In the genomic region with DNA sequence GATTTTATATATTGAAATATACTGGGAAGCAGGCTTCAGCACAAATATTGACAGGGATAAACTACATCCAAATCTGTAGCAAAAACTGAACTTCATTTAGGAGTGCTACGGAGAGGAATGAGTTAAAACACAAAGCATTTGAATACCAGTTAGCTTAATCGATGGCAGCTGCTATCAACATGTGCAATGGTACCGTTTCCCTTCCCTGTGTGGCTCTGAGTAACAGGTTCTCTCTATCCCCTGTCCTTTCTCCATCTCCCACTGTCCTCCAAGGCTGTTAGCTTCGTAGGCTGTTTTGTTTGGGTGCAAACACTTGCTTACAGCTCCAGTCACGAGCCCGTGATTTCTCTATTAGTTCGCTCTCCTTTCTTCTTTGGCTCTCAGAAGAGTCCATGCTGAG, we compare ENCODE assay signal across 23 mouse cellular contexts. TPM values are rescaled to one million over a fixed set of nuclear protein-coding genes. Genes with fewer than 3 reads are reported as not detected.
A peak's percentile ranks its signal among the peaks of the same experiment; 100 is the strongest.
DNase-seq lines count a peak whose midpoint lies in the region; ATAC-seq and TF ChIP-seq lines count a peak whose summit lies in the region.
"Had no signal": no experiment of that assay in that cellular context is flagged by ENCODE, and none has a peak within 500 bp of the region (broad histone marks: within the 10 kb centered on the region; RNA-seq: fewer than 3 reads in every experiment).

No protein-coding gene starts in this region.

- no peak for ATAC-seq in hindbrain, embryonic 12.5 days (ENCODE audit: low FRiP score)
- no peak for ATAC-seq in hindbrain, embryonic 14.5 days (ENCODE audit: low FRiP score)
- no peak for ATAC-seq in hindbrain, postnatal 0 days
- ATAC-seq in midbrain, postnatal 0 days (ENCODE audit: low FRiP score) = no peak

- H3K4me1 ChIP-seq in hindbrain, embryonic 12.5 days = peaks cover 32% of the 10 kb centered on the region
- H3K4me1 ChIP-seq in hindbrain, embryonic 14.5 days (replicated peaks; ENCODE audit: control insufficient read depth, insufficient read depth, low read length) = peaks cover 45% of the 10 kb centered on the region
- H3K4me1 ChIP-seq in embryonic facial prominence, embryonic 10.5 days = peaks cover 31% of the 10 kb centered on the region
- H3K4me1 ChIP-seq in hindbrain, postnatal 0 days (ENCODE audit: insufficient read depth, low read length) = peaks cover 33% of the 10 kb centered on the region
- H3K4me1 ChIP-seq in midbrain, postnatal 0 days (ENCODE audit: insufficient read depth, low read length) = peaks cover 13% of the 10 kb centered on the region; the same call in 1 of the 2 replicates
- H3K4me1 ChIP-seq: heart, embryonic 12.5 days; kidney, embryonic 15.5 days had no signal

- TF ChIP-seq CTCF in hindbrain, postnatal 0 days (IDR thresholded peaks at IDR 0.05; ENCODE audit: low read depth) = no peak
- no peak for TF ChIP-seq CTCF in midbrain, postnatal 0 days (IDR thresholded peaks at IDR 0.05)

- H3K9me3 ChIP-seq in hindbrain, embryonic 12.5 days (replicated peaks) = no peaks in the 10 kb centered on the region
- no peaks in the 10 kb centered on the region for H3K9me3 ChIP-seq in hindbrain, embryonic 14.5 days (ENCODE audit: control insufficient read depth, low read length)
- no peaks in the 10 kb centered on the region for H3K9me3 ChIP-seq in embryonic facial prominence, embryonic 10.5 days
- no peaks in the 10 kb centered on the region for H3K9me3 ChIP-seq in hindbrain, postnatal 0 days (ENCODE audit: low read length)
- H3K9me3 ChIP-seq in midbrain, postnatal 0 days (ENCODE audit: low read length) = no peaks in the 10 kb centered on the region
- H3K9me3 ChIP-seq: heart, embryonic 12.5 days; kidney, embryonic 15.5 days had no signal

- H3K9ac ChIP-seq in hindbrain, embryonic 12.5 days = no peak overlapping the region
- no peak overlapping the region for H3K9ac ChIP-seq in hindbrain, embryonic 14.5 days
- H3K9ac ChIP-seq in hindbrain, postnatal 0 days (replicated peaks; ENCODE audit: low read length) = no peak overlapping the region
- H3K9ac ChIP-seq in midbrain, postnatal 0 days (replicated peaks; ENCODE audit: low read length, poor library complexity, severe bottlenecking) = 0 out of 2 replicates have a peak overlapping the region, but pooled peaks have one; percentile 29
- H3K9ac ChIP-seq: heart, embryonic 12.5 days; kidney, embryonic 15.5 days; liver, embryonic 14.5 days had no signal

- no peak for DNase-seq in hindbrain, embryonic 14.5 days (ENCODE audit: low spot score)
- DNase-seq in embryonic facial prominence, embryonic 10.5 days (ENCODE audit: low spot score) = no peak
- DNase-seq in hindbrain, postnatal 0 days (ENCODE audit: low spot score) = no peak
- no peak for DNase-seq in midbrain, postnatal 0 days (ENCODE audit: low spot score)
- DNase-seq in heart, adult 9 months (ENCODE audit: low spot score in 2 of 2) = no peak
- no peak for DNase-seq in lung, postnatal 10 days
- DNase-seq: adrenal gland, adult 8-10 months; cerebellum, adult 2 months; gastrocnemius, postnatal 25 days; heart, adult 11 months; heart, postnatal 4 days; kidney, adult 18-20 months; kidney, postnatal 25 days; liver; lung, adult 2 months; lung, postnatal 14 days; right cerebral cortex, postnatal 14 days; thymus, postnatal 14 days had no signal

- H3K27me3 ChIP-seq in hindbrain, embryonic 12.5 days = no peaks in the 10 kb centered on the region
- no peaks in the 10 kb centered on the region for H3K27me3 ChIP-seq in hindbrain, embryonic 14.5 days (ENCODE audit: control insufficient read depth, insufficient read depth, low read length)
- no peaks in the 10 kb centered on the region; the same call in 1 of the 2 replicates for H3K27me3 ChIP-seq in embryonic facial prominence, embryonic 10.5 days (replicated peaks; ENCODE audit: low read depth, poor library complexity, severe bottlenecking)
- H3K27me3 ChIP-seq in hindbrain, postnatal 0 days (ENCODE audit: insufficient read depth, low read length) = no peaks in the 10 kb centered on the region
- H3K27me3 ChIP-seq in midbrain, postnatal 0 days (ENCODE audit: insufficient read depth, low read length) = no peaks in the 10 kb centered on the region

- no peak overlapping the region for H3K4me2 ChIP-seq in hindbrain, embryonic 12.5 days (replicated peaks)
- H3K4me2 ChIP-seq in hindbrain, embryonic 14.5 days (replicated peaks) = no peak overlapping the region
- H3K4me2 ChIP-seq in hindbrain, postnatal 0 days (ENCODE audit: low read depth, low read length) = no peak overlapping the region
- no peak overlapping the region for H3K4me2 ChIP-seq in midbrain, postnatal 0 days (ENCODE audit: low read depth, low read length, poor library complexity, severe bottlenecking)
- H3K4me2 ChIP-seq: heart, embryonic 12.5 days; kidney, embryonic 15.5 days had no signal

- H3K27ac ChIP-seq in hindbrain, embryonic 12.5 days = peak overlapping the region; percentile 67; the same call in 1 of the 2 replicates
- H3K27ac ChIP-seq in hindbrain, embryonic 14.5 days = no peak overlapping the region; the same call in 1 of the 2 replicates
- H3K27ac ChIP-seq in embryonic facial prominence, embryonic 10.5 days (replicated peaks) = 0 out of 2 replicates have a peak overlapping the region, but pooled peaks have one; percentile 5
- H3K27ac ChIP-seq in hindbrain, postnatal 0 days = peak overlapping the region; percentile 66; the same call in 1 of the 2 replicates
- H3K27ac ChIP-seq in midbrain, postnatal 0 days (ENCODE audit: low read depth, low read length) = peak overlapping the region; percentile 64; the same call in 1 of the 2 replicates
- H3K27ac ChIP-seq: kidney, embryonic 15.5 days; liver, embryonic 14.5 days had no signal

- 37% methylated on average over 7 of the region's 7 CpGs for WGBS in hindbrain, embryonic 12.5 days
- 40% methylated on average over 7 of the region's 7 CpGs for WGBS in hindbrain, embryonic 14.5 days
- 35% methylated on average over 7 of the region's 7 CpGs for WGBS in embryonic facial prominence, embryonic 10.5 days
- WGBS in hindbrain, postnatal 0 days = 21% methylated on average over 7 of the region's 7 CpGs
- 22% methylated on average over 7 of the region's 7 CpGs for WGBS in midbrain, postnatal 0 days

- H3K4me3 ChIP-seq in hindbrain, embryonic 12.5 days = no peak overlapping the region
- no peak overlapping the region for H3K4me3 ChIP-seq in hindbrain, embryonic 14.5 days (replicated peaks; ENCODE audit: low read length)
- no peak overlapping the region for H3K4me3 ChIP-seq in embryonic facial prominence, embryonic 10.5 days
- H3K4me3 ChIP-seq in hindbrain, postnatal 0 days (ENCODE audit: low read length) = no peak overlapping the region
- no peak overlapping the region for H3K4me3 ChIP-seq in midbrain, postnatal 0 days (ENCODE audit: low read depth, low read length)
- H3K4me3 ChIP-seq: heart, embryonic 12.5 days; kidney, embryonic 15.5 days had no signal

- no peaks in the 10 kb centered on the region for H3K36me3 ChIP-seq in hindbrain, embryonic 12.5 days
- no peaks in the 10 kb centered on the region for H3K36me3 ChIP-seq in hindbrain, embryonic 14.5 days (replicated peaks; ENCODE audit: control insufficient read depth, insufficient read depth)
- H3K36me3 ChIP-seq in embryonic facial prominence, embryonic 10.5 days (replicated peaks) = no peaks in the 10 kb centered on the region
- no peaks in the 10 kb centered on the region for H3K36me3 ChIP-seq in hindbrain, postnatal 0 days (ENCODE audit: insufficient read depth, low read length)
- H3K36me3 ChIP-seq in midbrain, postnatal 0 days (ENCODE audit: insufficient read depth, low read length) = no peaks in the 10 kb centered on the region
- H3K36me3 ChIP-seq: G1E; heart, embryonic 12.5 days; kidney, embryonic 15.5 days had no signal

RNA-seq across cellular contexts. Expression of a gene that starts 19.7 kb away (rescaled TPM):
- 6.0 and 6.6 TPM in 2 replicates for polyA plus RNA-seq in hindbrain, embryonic 12.5 days (2016; fragmentation: Nextera tagmentation; extraction: Ambion mirVana)
- 17.3 and 19.7 TPM in 2 replicates for polyA plus RNA-seq in hindbrain, embryonic 14.5 days (2014; fragmentation: Nextera tagmentation; extraction: Ambion mirVana)
- polyA plus RNA-seq in embryonic facial prominence, embryonic 10.5 days (2016; fragmentation: Nextera tagmentation; extraction: Ambion mirVana) = 0.17 and 0.21 TPM in 2 replicates
- total RNA-seq in hindbrain, postnatal 0 days (2014; rRNA removed) = 48.2 and 53.1 TPM in 2 replicates
- polyA plus RNA-seq in hindbrain, postnatal 0 days (2015; fragmentation: Nextera tagmentation; extraction: Ambion mirVana) = 10.6 and 10.7 TPM in 2 replicates
- total RNA-seq in midbrain, postnatal 0 days (2014; rRNA removed) = 48.6 and 50.3 TPM in 2 replicates
- 9.5 and 10.7 TPM in 2 replicates for polyA plus RNA-seq in midbrain, postnatal 0 days (2015; fragmentation: Nextera tagmentation; extraction: Ambion mirVana)
- polyA plus RNA-seq: G1E; heart, embryonic 12.5 days had no signal
